Comparison of ENCODE assay signal across 8 mouse cellular contexts in the genomic region with DNA sequence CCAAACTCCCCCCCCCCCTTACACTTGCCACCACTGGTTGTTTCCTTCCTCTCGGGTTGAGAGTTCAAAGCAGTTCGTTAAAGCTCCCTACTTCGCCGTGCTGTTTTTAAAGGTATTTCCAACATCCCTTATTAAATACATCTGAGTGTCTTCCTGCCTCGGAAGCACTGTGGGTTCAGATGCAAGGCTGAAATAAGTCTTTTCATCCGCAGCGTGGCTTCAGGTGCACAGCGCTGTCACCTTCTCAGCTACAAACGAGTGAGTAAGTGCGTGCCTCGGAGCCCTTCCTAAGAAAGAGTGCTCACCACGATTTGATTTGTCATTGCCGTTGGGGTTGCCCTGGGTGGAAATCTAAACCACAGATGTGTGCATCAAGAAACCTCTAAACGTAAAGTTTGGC. TPM values are rescaled to one million over a fixed set of nuclear protein-coding genes. Genes with fewer than 3 reads are reported as not detected.
DNase-seq lines count a peak whose midpoint lies in the region; ATAC-seq and TF ChIP-seq lines count a peak whose summit lies in the region.

A gene (minus strand): TSS at position 266 of the 400 bp plus-strand sequence.

- H3K27ac ChIP-seq in embryonic facial prominence, embryonic 10.5 days (replicated peaks): peak within 1 kb of the TSS; percentile 93
- H3K27ac ChIP-seq in heart, embryonic 11.5 days (ENCODE audit: low read depth, low read length): peak within 1 kb of the TSS; percentile 97
- peak within 1 kb of the TSS; percentile 87 for H3K27ac ChIP-seq in midbrain, embryonic 11.5 days (ENCODE audit: low read depth, low read length)

- WGBS in embryonic facial prominence, embryonic 10.5 days: under 1% methylated on average over 14 of the region's 14 CpGs
- WGBS in heart, embryonic 11.5 days (ENCODE audit: insufficient replicate concordance): 1% methylated on average over 14 of the region's 14 CpGs
- under 1% methylated on average over 14 of the region's 14 CpGs for WGBS in midbrain, embryonic 11.5 days

- no peak for ATAC-seq in heart, embryonic 11.5 days (replicated peaks; ENCODE audit: insufficient number of reproducible peaks, low FRiP score, low TSS enrichment)
- no peak for ATAC-seq in midbrain, embryonic 11.5 days (ENCODE audit: low FRiP score)

- TF ChIP-seq CTCF in E14TG2a.4 (conservative IDR thresholded peaks at IDR 0.05; ENCODE audit: low read length): no peak

- H3K36me3 ChIP-seq in E14TG2a.4 (ENCODE audit: insufficient read depth, low read length): peaks cover 21% of the 10 kb centered on the region
- H3K36me3 ChIP-seq in embryonic facial prominence, embryonic 10.5 days (replicated peaks): peaks cover 9% of the 10 kb centered on the region
- H3K36me3 ChIP-seq in heart, embryonic 11.5 days (ENCODE audit: control insufficient read depth, insufficient read depth, low read length): no peaks in the 10 kb centered on the region
- no peaks in the 10 kb centered on the region for H3K36me3 ChIP-seq in midbrain, embryonic 11.5 days (ENCODE audit: control insufficient read depth, insufficient read depth, low read length)

- peak; percentile 18 to 40 for DNase-seq in cerebellum, postnatal 36 days
- no peak for DNase-seq in cerebellum, adult 11 months
- DNase-seq in embryonic facial prominence, embryonic 10.5 days (ENCODE audit: low spot score): no peak
- no peak for DNase-seq in layer of hippocampus, postnatal 36 days
- DNase-seq in midbrain, embryonic 11.5 days (ENCODE audit: low spot score, missing footprints): no peak
- peak; percentile 69 for DNase-seq in thymus, postnatal 25 days

- H3K4me3 ChIP-seq in E14TG2a.4 (replicated peaks; ENCODE audit: low read length): peak within 1 kb of the TSS; percentile 95
- peak within 1 kb of the TSS; percentile 72 for H3K4me3 ChIP-seq in embryonic facial prominence, embryonic 10.5 days
- peak within 1 kb of the TSS; percentile 78 for H3K4me3 ChIP-seq in heart, embryonic 11.5 days (ENCODE audit: low read depth, low read length)
- peak within 1 kb of the TSS; percentile 91 for H3K4me3 ChIP-seq in midbrain, embryonic 11.5 days (ENCODE audit: low read depth, low read length)

- H3K9me3 ChIP-seq in E14TG2a.4 (ENCODE audit: low read length): no peaks in the 10 kb centered on the region
- H3K9me3 ChIP-seq in embryonic facial prominence, embryonic 10.5 days: no peaks in the 10 kb centered on the region
- H3K9me3 ChIP-seq in heart, embryonic 11.5 days (replicated peaks; ENCODE audit: control insufficient read depth, low read length): no peaks in the 10 kb centered on the region
- no peaks in the 10 kb centered on the region for H3K9me3 ChIP-seq in midbrain, embryonic 11.5 days (ENCODE audit: control insufficient read depth, low read length)

- no peaks in the 10 kb centered on the region for H3K27me3 ChIP-seq in E14TG2a.4 (ENCODE audit: insufficient read depth, low read length)
- no peaks in the 10 kb centered on the region for H3K27me3 ChIP-seq in embryonic facial prominence, embryonic 10.5 days (replicated peaks; ENCODE audit: low read depth, poor library complexity, severe bottlenecking)
- no peaks in the 10 kb centered on the region for H3K27me3 ChIP-seq in heart, embryonic 11.5 days (ENCODE audit: control insufficient read depth, insufficient read depth, low read length)
- no peaks in the 10 kb centered on the region for H3K27me3 ChIP-seq in midbrain, embryonic 11.5 days (ENCODE audit: control insufficient read depth, insufficient read depth, low read length)

- peak within 1 kb of the TSS; percentile 96 for H3K9ac ChIP-seq in heart, embryonic 11.5 days (ENCODE audit: low read depth, low read length)
- peak within 1 kb of the TSS; percentile 96 for H3K9ac ChIP-seq in midbrain, embryonic 11.5 days (ENCODE audit: low read length)

- peaks cover 69% of the 10 kb centered on the region for H3K4me1 ChIP-seq in E14TG2a.4 (replicated peaks; ENCODE audit: low read depth, low read length)
- peaks cover 33% of the 10 kb centered on the region for H3K4me1 ChIP-seq in embryonic facial prominence, embryonic 10.5 days
- H3K4me1 ChIP-seq in heart, embryonic 11.5 days (ENCODE audit: control insufficient read depth, insufficient read depth, low read length): peaks cover 13% of the 10 kb centered on the region
- H3K4me1 ChIP-seq in midbrain, embryonic 11.5 days (ENCODE audit: control insufficient read depth, insufficient read depth, low read length): peaks cover 18% of the 10 kb centered on the region

- peak within 1 kb of the TSS; percentile 92 for H3K4me2 ChIP-seq in heart, embryonic 11.5 days
- H3K4me2 ChIP-seq in midbrain, embryonic 11.5 days: peak within 1 kb of the TSS; percentile 50

RNA-seq across cellular contexts. Expression of the gene that starts here (rescaled TPM):
- polyA plus RNA-seq in embryonic facial prominence, embryonic 10.5 days (2016; fragmentation: Nextera tagmentation; extraction: Ambion mirVana): 158 and 172 TPM in 2 replicates
- 105 and 112 TPM in 2 replicates for polyA plus RNA-seq in heart, embryonic 11.5 days (2014; fragmentation: Nextera tagmentation; extraction: Ambion mirVana)
- 10 to 100 TPM; 10.3 to 18.0 TPM for total RNA-seq in layer of hippocampus, postnatal 36 days (2021)
- polyA plus RNA-seq in midbrain, embryonic 11.5 days (2014; fragmentation: Nextera tagmentation; extraction: Ambion mirVana): 208 and 230 TPM in 2 replicates

Comparison
In these comparisons a context has a peak if more than half of its experiments do, and no peak if none do; other contexts are left out.
1. DNase-seq: peak in cerebellum, postnatal 36 days (2 of 2) and thymus, postnatal 25 days (single experiment); none in cerebellum, adult 11 months (single experiment), embryonic facial prominence, embryonic 10.5 days (single experiment), layer of hippocampus, postnatal 36 days (0 of 2) and midbrain, embryonic 11.5 days (single experiment).
2. Peak in every context shown above with its lines, with median percentiles within 50 percentile points of each other: H3K4me3 ChIP-seq and H3K27ac ChIP-seq.